Mouse (Mus musculus): Measurements from ENCODE around the gene Ctsk. TPM values are rescaled to one million over a fixed set of nuclear protein-coding genes. Genes with fewer than 3 reads are reported as not detected.
"Not testable (repeated sequence)": the region's sequence is repeated elsewhere in the genome, so short reads cannot be mapped to it uniquely, and the experiment has no call there.

Ctsk gene
- polyA plus RNA-seq, 1 experiment: 10.9 TPM

- no peaks in the 10 kb centered on the region for H3K4me1 ChIP-seq (ENCODE audit: control insufficient read depth, insufficient read depth, low read length)
- TF ChIP-seq CTCF (IDR thresholded peaks at IDR 0.05; ENCODE audit: low read depth, low read length) (no peak), POLR2A (IDR thresholded peaks at IDR 0.05; ENCODE audit: borderline replicate concordance, low read depth, low read length) (no peak)
- H3K27ac ChIP-seq (ENCODE audit: insufficient read depth, low read depth, low read length): no peak overlapping the region
- no peak overlapping the region for H3K4me3 ChIP-seq (ENCODE audit: insufficient read depth, low read length)
Observed at GRCm38 (mm10) chr3:95538936-95539335, 39.9 kb downstream of the Ctsk start.

- no peak for TF ChIP-seq CTCF (IDR thresholded peaks at IDR 0.05; ENCODE audit: low read depth, low read length)
- TF ChIP-seq POLR2A (IDR thresholded peaks at IDR 0.05; ENCODE audit: borderline replicate concordance, low read depth, low read length): no peak
- H3K27ac ChIP-seq (ENCODE audit: insufficient read depth, low read depth, low read length): no peak overlapping the region
- no peaks in the 10 kb centered on the region for H3K4me1 ChIP-seq (ENCODE audit: control insufficient read depth, insufficient read depth, low read length)
- H3K4me3 ChIP-seq (ENCODE audit: insufficient read depth, low read length): no peak overlapping the region
Observed at GRCm38 (mm10) chr3:95539837-95540236, 40.8 kb downstream of the Ctsk start.

- H3K4me3 ChIP-seq (ENCODE audit: insufficient read depth, low read length); H3K4me1 ChIP-seq (ENCODE audit: control insufficient read depth, insufficient read depth, low read length); H3K27ac ChIP-seq (ENCODE audit: insufficient read depth, low read depth, low read length): not testable (repeated sequence)
Observed at GRCm38 (mm10) chr3:95541186-95541585, 42.1 kb downstream of the Ctsk start.

- Histone ChIP-seq H3K27ac (ENCODE audit: insufficient read depth, low read depth, low read length) (no peak overlapping the region), H3K4me1 (ENCODE audit: control insufficient read depth, insufficient read depth, low read length) (no peaks in the 10 kb centered on the region), H3K4me3 (ENCODE audit: insufficient read depth, low read length) (no peak overlapping the region)
- no peak for TF ChIP-seq CTCF (IDR thresholded peaks at IDR 0.05; ENCODE audit: low read depth, low read length)
Observed at GRCm38 (mm10) chr3:95542171-95542570, 43.1 kb downstream of the Ctsk start.

- TF ChIP-seq POLR2A (IDR thresholded peaks at IDR 0.05; ENCODE audit: borderline replicate concordance, low read depth, low read length): no peak
- no peak for TF ChIP-seq CTCF (IDR thresholded peaks at IDR 0.05; ENCODE audit: low read depth, low read length)
- H3K27ac ChIP-seq (ENCODE audit: insufficient read depth, low read depth, low read length): no peak overlapping the region
- H3K4me1 ChIP-seq (ENCODE audit: control insufficient read depth, insufficient read depth, low read length): no peaks in the 10 kb centered on the region
- no peak overlapping the region for H3K4me3 ChIP-seq (ENCODE audit: insufficient read depth, low read length)
Observed at GRCm38 (mm10) chr3:95542981-95543380, 43.9 kb downstream of the Ctsk start.

GRCm38 (mm10) chr3:95550176-95550575, 51.1 kb downstream of the Ctsk start:
- Histone ChIP-seq H3K4me1 (ENCODE audit: control insufficient read depth, insufficient read depth, low read length) (0 out of 2 replicates have a peak, but pooled peaks cover 2% of the 10 kb centered on the region), H3K4me3 (ENCODE audit: insufficient read depth, low read length) (no peak overlapping the region), H3K27ac (ENCODE audit: insufficient read depth, low read depth, low read length) (no peak overlapping the region)
- TF ChIP-seq POLR2A (IDR thresholded peaks at IDR 0.05; ENCODE audit: borderline replicate concordance, low read depth, low read length): no peak
- no peak for TF ChIP-seq CTCF (IDR thresholded peaks at IDR 0.05; ENCODE audit: low read depth, low read length)

- Histone ChIP-seq H3K27ac (ENCODE audit: insufficient read depth, low read depth, low read length) (no peak overlapping the region), H3K4me1 (ENCODE audit: control insufficient read depth, insufficient read depth, low read length) (0 out of 2 replicates have a peak, but pooled peaks cover 2% of the 10 kb centered on the region), H3K4me3 (ENCODE audit: insufficient read depth, low read length) (no peak overlapping the region)
- TF ChIP-seq CTCF (IDR thresholded peaks at IDR 0.05; ENCODE audit: low read depth, low read length) (no peak), POLR2A (IDR thresholded peaks at IDR 0.05; ENCODE audit: borderline replicate concordance, low read depth, low read length) (no peak)
Observed at GRCm38 (mm10) chr3:95553986-95554385, 54.9 kb downstream of the Ctsk start.

Other genes with a start within 250 kb of the Ctsk start
- gene Bnipl, start 248.1 kb upstream of the Ctsk start, polyA plus RNA-seq (2012; ENCODE audit: insufficient read depth, insufficient read length, missing spikeins): not detected in 2 replicates
- 50.7 and 70.7 TPM in 2 replicates for gene Mindy1, start 217.9 kb upstream of the Ctsk start, polyA plus RNA-seq (2012; ENCODE audit: insufficient read depth, insufficient read length, missing spikeins)
- 15.6 and 16.6 TPM in 2 replicates for gene Prune1, start 217.2 kb upstream of the Ctsk start, polyA plus RNA-seq (2012; ENCODE audit: insufficient read depth, insufficient read length, missing spikeins)
- 11.1 and 15.4 TPM in 2 replicates for gene Anxa9, start 192.1 kb upstream of the Ctsk start, polyA plus RNA-seq (2012; ENCODE audit: insufficient read depth, insufficient read length, missing spikeins)
- gene Cers2, start 184.5 kb upstream of the Ctsk start, polyA plus RNA-seq (2012; ENCODE audit: insufficient read depth, insufficient read length, missing spikeins): 173 and 186 TPM in 2 replicates
- 34.2 and 37.2 TPM in 2 replicates for gene Setdb1, start 142.1 kb upstream of the Ctsk start, polyA plus RNA-seq (2012; ENCODE audit: insufficient read depth, insufficient read length, missing spikeins)
- not detected in 2 replicates for gene 4930558C23Rik, start 96.4 kb upstream of the Ctsk start, polyA plus RNA-seq (2012; ENCODE audit: insufficient read depth, insufficient read length, missing spikeins)
- gene Arnt, start 64.9 kb upstream of the Ctsk start, polyA plus RNA-seq (2012; ENCODE audit: insufficient read depth, insufficient read length, missing spikeins): 41.9 and 43.3 TPM in 2 replicates
- gene Ctss, start 27.5 kb downstream of the Ctsk start, polyA plus RNA-seq (2012; ENCODE audit: insufficient read depth, insufficient read length, missing spikeins): 5,285 and 5,524 TPM in 2 replicates
- not detected in 2 replicates for gene Hormad1, start 60.4 kb downstream of the Ctsk start, polyA plus RNA-seq (2012; ENCODE audit: insufficient read depth, insufficient read length, missing spikeins)
- 66.3 and 75.3 TPM in 2 replicates for gene Golph3l, start 89.7 kb downstream of the Ctsk start, polyA plus RNA-seq (2012; ENCODE audit: insufficient read depth, insufficient read length, missing spikeins)
- gene Ensa, start 125.7 kb downstream of the Ctsk start, polyA plus RNA-seq (2012; ENCODE audit: insufficient read depth, insufficient read length, missing spikeins): 99.2 and 115 TPM in 2 replicates
- gene Mcl1, start 159.5 kb downstream of the Ctsk start, polyA plus RNA-seq (2012; ENCODE audit: insufficient read depth, insufficient read length, missing spikeins): 565 and 578 TPM in 2 replicates
- gene Adamtsl4, start 188.7 kb downstream of the Ctsk start, polyA plus RNA-seq (2012; ENCODE audit: insufficient read depth, insufficient read length, missing spikeins): 2.4 and 2.6 TPM in 2 replicates
- gene Ecm1, start 240.3 kb downstream of the Ctsk start, polyA plus RNA-seq (2012; ENCODE audit: insufficient read depth, insufficient read length, missing spikeins): 155 and 159 TPM in 2 replicates